Mouse (Mus musculus) neural tube, embryonic 11.5 days (tissue): Measurements from ENCODE around the gene Crtc3. TPM values are rescaled to one million over a fixed set of nuclear protein-coding genes. Genes with fewer than 3 reads are reported as not detected.

Experiments
- ATAC-seq: fragments of 200-750 bp; cut with Nextera tagmentation; 2 replicates; pipeline ENCODE4 v1.8.0; 2017; ENCODE audit warnings: moderate number of reproducible peaks, mild to moderate bottlenecking, moderate TSS enrichment, moderate library complexity; ENCODE audit not compliant: insufficient read depth, low FRiP score, low TSS enrichment
- DNase-seq: peaks from one replicate; pipeline ENCODE4 v3.0.0-alpha.2; 2015; ENCODE audit warnings: low spot score
- H3K27ac ChIP-seq: fragments of 300-500 bp; sonication (generic); 2 replicates; pipeline ENCODE4 v1.5.1; 2014; ENCODE audit warnings: low read depth, mild to moderate bottlenecking, low read length
- H3K27me3 ChIP-seq: fragments of 300-500 bp; sonication (generic); 2 replicates; pipeline ENCODE4 v1.6.1; 2014; ENCODE audit warnings: mild to moderate bottlenecking, low read length, mixed read lengths; ENCODE audit not compliant: control insufficient read depth, insufficient read depth
- H3K36me3 ChIP-seq: fragments of 300-500 bp; sonication (generic); 2 replicates; pipeline ENCODE4 v1.6.1; 2014; ENCODE audit warnings: mild to moderate bottlenecking, low read length, moderate library complexity, mixed read lengths; ENCODE audit not compliant: control insufficient read depth, insufficient read depth
- H3K4me1 ChIP-seq: fragments of 300-500 bp; sonication (generic); 2 replicates; pipeline ENCODE4 v1.6.1; 2014; ENCODE audit warnings: low read length, mixed read lengths; ENCODE audit not compliant: control insufficient read depth, insufficient read depth
- H3K4me2 ChIP-seq: fragments of 300-500 bp; sonication (generic); 2 replicates; pipeline ENCODE4 v1.6.1; 2014; ENCODE audit warnings: low read depth, mild to moderate bottlenecking, moderate library complexity
- H3K4me3 ChIP-seq: fragments of 300-500 bp; sonication (generic); 2 replicates; pipeline ENCODE4 v1.5.1; 2014; ENCODE audit warnings: low read depth, low read length
- H3K9ac ChIP-seq: fragments of 300-500 bp; sonication (generic); 2 replicates; pipeline ENCODE4 v1.6.1; 2014; ENCODE audit warnings: mild to moderate bottlenecking, low read length
- H3K9me3 ChIP-seq: fragments of 300-500 bp; sonication (generic); 2 replicates; pipeline ENCODE4 v1.6.1; 2016; ENCODE audit warnings: low read length; ENCODE audit not compliant: control insufficient read depth
- WGBS: fragments of 180-500 bp; shearing (Covaris S2); extraction: QIAGEN DNeasy Blood & Tissue Kit; methylation state at CpG from one replicate; pipeline ENCODE4 v1.1.7; 2014; 5-methylcytosine and 5-hydroxymethylcytosine counted together
- polyA plus RNA-seq: library from polyadenylated mRNA; unstranded; fragments of >200 nt; fragmentation: Nextera tagmentation; extraction: Ambion mirVana; gene quantifications from 2 replicates; pipeline ENCODE4 v1.2.1, GENCODE M21; 2014

The Crtc3 gene
- polyA plus RNA-seq, 1 experiment from 2014 or later, result 11.8 TPM

DNA sequence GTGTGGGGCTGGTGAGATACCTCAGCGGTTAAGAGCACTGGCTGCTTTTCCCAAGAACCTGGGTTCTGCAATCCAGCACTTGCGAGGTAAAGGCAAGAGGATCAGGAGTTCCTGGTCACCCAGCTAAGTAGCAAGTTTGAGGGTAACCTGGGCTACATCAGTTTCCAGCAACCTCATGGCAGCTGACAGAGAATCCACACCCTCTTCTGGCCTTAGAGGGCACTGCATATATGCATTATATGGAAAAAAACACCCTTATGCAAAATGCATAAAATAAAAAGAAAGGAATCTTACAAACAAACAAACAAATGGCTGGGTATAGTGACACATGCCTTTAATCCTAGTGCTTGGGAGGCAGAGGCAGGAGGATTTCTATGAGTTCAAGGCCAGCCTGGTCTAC lies 55.0 kb downstream of the Crtc3 start:
- H3K27ac ChIP-seq, result no peak overlapping the region
- no peak for ATAC-seq
- H3K9me3 ChIP-seq, result no peaks in the 10 kb centered on the region
- H3K4me3 ChIP-seq, result no peak overlapping the region
- H3K27me3 ChIP-seq, result no peaks in the 10 kb centered on the region
- no peak for DNase-seq
- no peaks in the 10 kb centered on the region for H3K36me3 ChIP-seq
- peaks cover 4% of the 10 kb centered on the region for H3K4me1 ChIP-seq
- no peak overlapping the region for H3K9ac ChIP-seq
- whole genome bisulfite sequencing, result 98% methylated on average over 2 of the region's 2 CpGs
- no peak overlapping the region for H3K4me2 ChIP-seq

DNA sequence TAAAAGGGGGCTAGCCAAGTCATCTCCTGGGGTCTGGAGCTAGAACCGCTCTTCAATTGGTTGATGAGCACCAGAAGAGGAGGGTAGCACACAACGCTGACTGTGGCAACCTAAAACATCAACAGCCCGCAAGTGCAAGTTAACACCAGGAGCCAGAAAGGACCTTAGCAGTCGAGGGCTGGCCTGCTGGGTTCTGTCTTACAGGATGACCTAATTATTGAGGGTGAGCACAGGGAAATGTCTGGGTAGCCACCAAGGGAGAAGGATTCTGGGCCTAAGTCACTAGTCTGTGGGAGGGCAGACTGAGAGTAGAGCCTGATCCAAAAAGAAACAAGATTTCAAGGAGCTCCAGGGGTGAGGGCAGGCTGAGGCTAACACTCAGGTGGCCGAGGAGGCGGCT lies 56.7 kb downstream of the Crtc3 start:
- no peaks in the 10 kb centered on the region for H3K36me3 ChIP-seq
- H3K4me2 ChIP-seq, result no peak overlapping the region
- WGBS, result 63% methylated on average over 6 of the region's 6 CpGs

DNA sequence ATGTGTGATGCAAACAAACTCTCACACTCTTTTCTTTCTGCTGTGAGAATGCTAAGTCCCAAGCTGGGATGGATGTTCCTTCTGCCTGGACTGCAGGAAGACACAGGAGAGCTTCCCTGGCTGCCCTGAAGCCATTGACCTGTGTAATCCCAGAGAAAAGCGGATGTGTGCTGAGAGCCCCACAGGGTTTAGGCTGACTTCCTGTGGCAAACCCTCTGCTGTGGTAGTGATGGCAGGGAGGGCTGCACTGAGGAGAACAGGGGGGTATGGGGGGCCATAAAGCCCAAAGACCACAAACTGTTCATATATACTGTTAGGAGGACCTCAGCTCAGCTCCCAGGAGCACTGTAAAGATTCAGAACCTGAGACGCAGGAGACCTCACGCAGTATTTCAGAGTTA lies 57.3 kb downstream of the Crtc3 start:
- Histone ChIP-seq H3K27ac (no peak overlapping the region), H3K36me3 (no peaks in the 10 kb centered on the region), H3K4me3 (no peak overlapping the region), H3K9ac (no peak overlapping the region), H3K9me3 (no peaks in the 10 kb centered on the region), H3K4me2 (no peak overlapping the region), H3K4me1 (peaks cover 4% of the 10 kb centered on the region), H3K27me3 (no peaks in the 10 kb centered on the region)
- 71% methylated on average over 3 of the region's 3 CpGs for WGBS
- ATAC-seq (no peak), DNase-seq (no peak)

More for the DNA sequence above, 56.7 kb downstream of the Crtc3 start:
- no peak overlapping the region for H3K4me3 ChIP-seq
- ATAC-seq, result no peak
- no peaks in the 10 kb centered on the region for H3K27me3 ChIP-seq
- H3K27ac ChIP-seq, result no peak overlapping the region
- H3K4me1 ChIP-seq, result peaks cover 4% of the 10 kb centered on the region
- H3K9ac ChIP-seq, result no peak overlapping the region
- DNase-seq, result no peak
- no peaks in the 10 kb centered on the region for H3K9me3 ChIP-seq

DNA sequence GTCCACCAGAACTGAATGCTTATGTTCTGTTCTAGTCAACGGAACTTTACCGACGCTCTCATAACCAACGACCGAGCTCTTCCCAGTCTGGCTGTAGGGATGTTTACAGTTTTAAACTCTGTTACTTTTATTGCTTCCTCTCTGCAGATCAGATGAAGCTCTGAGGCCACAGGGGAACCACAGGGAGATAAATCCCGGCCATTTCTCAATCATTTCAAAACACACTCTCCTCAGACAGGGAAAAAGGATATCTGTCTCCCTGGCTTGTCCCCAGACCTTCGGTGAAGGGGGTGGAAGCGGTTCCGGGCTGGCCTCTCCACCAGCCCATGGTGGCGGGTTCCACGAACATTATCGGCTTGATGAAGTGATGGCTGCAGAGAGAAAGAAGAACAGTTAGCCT lies 59.3 kb downstream of the Crtc3 start:
- Histone ChIP-seq H3K4me3 (no peak overlapping the region), H3K36me3 (no peaks in the 10 kb centered on the region), H3K4me2 (no peak overlapping the region), H3K27me3 (no peaks in the 10 kb centered on the region), H3K27ac (no peak overlapping the region), H3K9ac (no peak overlapping the region), H3K4me1 (peaks cover 4% of the 10 kb centered on the region), H3K9me3 (no peaks in the 10 kb centered on the region)
- no peak for DNase-seq
- 75% methylated on average over 12 of the region's 12 CpGs for WGBS
- ATAC-seq, result no peak

DNA sequence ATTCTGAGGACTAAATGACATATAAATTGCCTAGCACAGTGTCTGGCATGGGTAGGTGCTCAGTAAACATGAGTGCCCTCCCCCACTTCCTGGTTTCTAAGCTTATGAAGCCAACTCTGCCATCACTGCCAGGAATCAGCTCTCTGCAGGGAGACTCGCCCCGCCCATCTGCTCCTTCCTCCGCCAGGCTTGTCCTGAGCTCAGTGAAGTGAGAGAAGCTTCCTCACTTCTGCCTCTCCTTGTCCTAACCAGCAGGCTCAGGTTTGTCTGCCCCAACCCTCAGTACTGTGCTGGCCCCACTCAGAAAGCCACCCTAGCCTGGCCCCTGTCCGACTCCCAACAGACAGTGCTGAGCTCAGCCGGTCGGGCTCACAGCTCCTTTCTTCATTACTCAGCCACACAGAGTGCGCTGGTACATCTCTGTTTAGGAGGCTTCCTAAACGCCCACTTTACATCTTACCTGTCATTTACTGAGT lies 59.9 kb downstream of the Crtc3 start:
- H3K27ac ChIP-seq, result no peak overlapping the region
- ATAC-seq, result no peak

DNA sequence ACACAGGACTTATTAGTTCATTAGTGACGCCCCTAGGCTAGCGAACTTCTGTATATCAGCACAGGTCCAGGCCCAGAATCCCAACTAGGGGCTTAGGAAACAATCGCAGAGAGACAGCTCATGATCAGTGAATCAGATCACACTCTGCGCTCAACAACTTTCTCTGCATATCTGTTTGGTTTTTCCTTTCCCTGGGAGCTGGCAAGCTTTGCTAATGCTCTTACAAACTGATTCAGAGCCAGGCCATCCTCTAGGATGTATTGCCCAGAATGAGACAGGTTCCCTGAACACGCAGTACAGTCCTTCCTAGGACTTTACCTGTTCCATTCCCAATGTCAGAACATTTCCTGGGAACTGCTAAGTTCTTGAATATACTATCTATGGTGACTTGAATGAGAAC lies 61.7 kb downstream of the Crtc3 start:
- ATAC-seq (no peak), DNase-seq (no peak)
- WGBS, result 84% methylated on average over 5 of the region's 5 CpGs
- no peaks in the 10 kb centered on the region for H3K27me3 ChIP-seq
- no peak overlapping the region for H3K9ac ChIP-seq
- no peaks in the 10 kb centered on the region for H3K36me3 ChIP-seq
- no peaks in the 10 kb centered on the region for H3K9me3 ChIP-seq
- peaks cover 4% of the 10 kb centered on the region for H3K4me1 ChIP-seq
- no peak overlapping the region for H3K27ac ChIP-seq
- H3K4me2 ChIP-seq, result no peak overlapping the region
- no peak overlapping the region for H3K4me3 ChIP-seq

More for the DNA sequence above, 59.9 kb downstream of the Crtc3 start:
- Histone ChIP-seq H3K4me2 (no peak overlapping the region), H3K9me3 (no peaks in the 10 kb centered on the region), H3K9ac (no peak overlapping the region), H3K27me3 (no peaks in the 10 kb centered on the region), H3K4me1 (peaks cover 4% of the 10 kb centered on the region), H3K36me3 (no peaks in the 10 kb centered on the region), H3K4me3 (no peak overlapping the region)
- WGBS, result 60% methylated on average over 8 of the region's 8 CpGs
- no peak for DNase-seq

DNA sequence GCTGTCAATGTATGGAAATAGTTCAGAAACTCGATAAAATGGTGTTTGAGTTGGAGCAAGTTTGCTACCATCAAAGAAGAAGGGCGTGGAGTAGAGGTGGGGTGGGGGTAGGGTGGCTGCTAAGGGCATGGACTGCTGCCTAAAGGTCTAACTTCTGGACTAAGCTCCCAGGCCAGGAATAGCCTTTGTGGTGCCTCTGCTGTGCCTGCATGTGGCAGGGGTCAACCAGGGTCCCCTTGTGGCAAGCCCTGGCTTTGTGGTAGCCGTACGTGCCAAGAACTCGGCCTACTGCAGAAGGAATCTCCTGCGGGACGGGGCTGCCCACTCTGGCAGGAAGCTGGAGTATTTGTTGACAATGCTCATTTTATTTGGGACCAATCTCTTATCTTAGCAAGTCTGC lies 62.8 kb downstream of the Crtc3 start:
- Histone ChIP-seq H3K27me3 (no peaks in the 10 kb centered on the region), H3K9me3 (no peaks in the 10 kb centered on the region), H3K4me1 (no peaks in the 10 kb centered on the region), H3K4me3 (no peak overlapping the region), H3K9ac (no peak overlapping the region), H3K4me2 (no peak overlapping the region), H3K27ac (no peak overlapping the region), H3K36me3 (no peaks in the 10 kb centered on the region)
- WGBS, result 90% methylated on average over 7 of the region's 7 CpGs
- DNase-seq (no peak), ATAC-seq (no peak)

DNA sequence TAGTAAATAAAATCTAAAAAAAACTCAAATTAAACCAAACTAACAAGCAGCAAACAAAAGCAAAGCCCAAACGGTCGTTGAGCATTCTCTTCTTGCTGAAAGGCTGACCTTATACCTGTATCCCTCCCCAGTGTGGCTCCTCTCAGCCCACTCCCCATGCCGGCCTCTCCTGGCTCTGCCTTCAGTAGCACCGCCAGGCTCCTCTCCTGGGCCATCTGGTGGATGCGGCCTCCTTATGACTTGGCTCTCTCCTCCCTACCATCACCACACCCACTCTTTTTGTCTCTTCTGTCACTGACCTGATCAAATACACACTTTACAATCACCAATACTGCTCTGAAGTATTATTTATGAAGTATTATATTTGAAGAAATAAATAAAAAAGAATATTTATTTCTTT lies 65.4 kb downstream of the Crtc3 start:
- H3K4me1 ChIP-seq, result no peaks in the 10 kb centered on the region
- no peak overlapping the region for H3K4me3 ChIP-seq
- no peaks in the 10 kb centered on the region for H3K36me3 ChIP-seq
- ATAC-seq (no peak), DNase-seq (no peak)
- H3K9ac ChIP-seq, result no peak overlapping the region
- H3K9me3 ChIP-seq, result no peaks in the 10 kb centered on the region
- H3K27ac ChIP-seq, result no peak overlapping the region
- 86% methylated on average over 5 of the region's 5 CpGs for WGBS
- no peak overlapping the region for H3K4me2 ChIP-seq
- H3K27me3 ChIP-seq, result no peaks in the 10 kb centered on the region

DNA sequence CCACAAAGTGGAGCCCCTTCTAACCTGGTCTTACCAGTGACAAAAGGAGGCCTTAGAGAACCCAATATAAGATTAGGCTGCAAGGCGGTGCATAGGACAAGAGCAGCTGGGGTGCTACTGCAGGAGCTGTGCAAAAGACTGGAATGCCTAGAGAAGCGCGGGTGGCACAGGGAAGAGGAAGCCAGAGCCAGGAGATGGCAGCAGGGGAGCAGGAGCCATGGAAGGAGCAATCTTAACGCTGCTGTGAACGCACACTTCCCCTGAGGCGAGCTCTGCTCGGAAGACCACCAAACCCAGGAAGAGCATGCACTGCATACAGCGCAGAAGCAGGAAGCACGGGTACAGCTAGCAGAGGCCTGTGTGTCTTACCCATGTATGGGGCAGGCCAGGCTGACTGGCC lies 72.6 kb downstream of the Crtc3 start:
- Histone ChIP-seq H3K27ac (no peak overlapping the region), H3K4me2 (no peak overlapping the region), H3K36me3 (no peaks in the 10 kb centered on the region), H3K4me3 (no peak overlapping the region), H3K27me3 (no peaks in the 10 kb centered on the region), H3K9ac (no peak overlapping the region), H3K4me1 (no peaks in the 10 kb centered on the region), H3K9me3 (no peaks in the 10 kb centered on the region)
- ATAC-seq (no peak), DNase-seq (no peak)
- 82% methylated on average over 9 of the region's 9 CpGs for WGBS
